Mouse (Mus musculus): ENCODE data around the gene Eaf2.

Eaf2 gene

DNA sequence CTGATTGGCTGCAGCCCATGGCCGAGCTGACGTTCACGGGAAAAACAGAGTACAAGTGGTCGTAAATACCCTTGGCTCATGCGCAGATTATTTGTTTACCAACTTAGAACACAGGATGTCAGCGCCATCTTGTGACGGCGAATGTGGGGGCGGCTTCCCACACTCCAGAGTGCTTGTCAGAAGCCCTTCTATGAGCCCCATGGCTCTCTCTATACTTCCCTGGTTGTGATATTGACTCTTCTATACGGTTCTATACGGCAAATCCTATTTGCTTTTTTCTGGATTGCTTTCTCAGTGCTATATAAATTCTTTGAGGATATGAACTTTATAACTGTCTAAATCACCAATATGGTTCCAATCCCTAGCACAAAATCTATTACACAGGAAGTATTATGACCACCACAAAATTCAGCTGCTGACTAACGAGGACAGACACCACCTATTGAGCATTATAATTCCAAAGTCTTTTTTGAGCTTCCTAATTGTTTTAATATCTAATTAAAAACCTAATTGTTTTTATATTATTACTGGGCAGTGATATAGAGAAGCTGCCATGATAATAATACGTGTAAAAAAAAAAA lies 104.5 kb downstream of the Eaf2 start:
- no peak for DNase-seq (ENCODE audit: low read depth)

DNA sequence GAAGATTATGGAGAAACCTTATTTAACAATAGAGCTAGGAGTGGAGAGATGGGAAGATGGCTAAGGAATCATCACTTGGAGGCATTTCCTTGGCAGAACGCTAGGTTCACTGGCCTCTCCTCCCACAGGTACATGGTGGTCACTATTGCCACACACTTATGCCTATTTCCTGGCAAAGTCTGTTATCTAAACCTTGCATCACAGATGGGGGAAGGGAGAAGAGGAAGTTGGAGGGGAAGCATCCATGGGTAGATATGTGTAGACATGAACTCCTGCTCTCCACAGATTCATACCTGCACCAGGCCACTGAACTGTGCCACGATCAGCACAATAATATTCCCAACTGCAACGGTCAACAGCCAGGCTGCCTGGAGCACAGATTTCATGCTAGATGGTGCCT lies 122.8 kb downstream of the Eaf2 start:
- no peak for DNase-seq (ENCODE audit: low read depth)

DNA sequence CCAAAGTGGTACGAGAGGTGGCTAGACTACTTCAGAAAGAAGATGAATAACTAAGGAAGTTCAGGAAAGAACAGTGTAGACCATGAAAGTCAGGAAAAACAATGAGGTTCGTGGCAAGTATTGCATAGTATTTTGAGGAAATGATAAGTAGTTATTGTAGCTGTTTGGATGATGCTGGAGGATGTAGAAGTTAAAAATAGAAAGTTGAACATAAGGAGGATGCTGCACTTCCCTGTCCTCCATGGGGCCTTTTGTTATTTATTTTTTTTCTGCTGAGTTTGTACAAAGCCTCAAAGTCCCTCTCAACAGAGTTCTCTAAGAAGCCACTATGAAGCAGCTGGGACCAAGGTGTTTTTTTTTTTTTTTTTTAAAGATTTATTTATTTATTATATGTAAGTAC lies 127.0 kb downstream of the Eaf2 start:
- no peak for DNase-seq (ENCODE audit: low read depth)

DNA sequence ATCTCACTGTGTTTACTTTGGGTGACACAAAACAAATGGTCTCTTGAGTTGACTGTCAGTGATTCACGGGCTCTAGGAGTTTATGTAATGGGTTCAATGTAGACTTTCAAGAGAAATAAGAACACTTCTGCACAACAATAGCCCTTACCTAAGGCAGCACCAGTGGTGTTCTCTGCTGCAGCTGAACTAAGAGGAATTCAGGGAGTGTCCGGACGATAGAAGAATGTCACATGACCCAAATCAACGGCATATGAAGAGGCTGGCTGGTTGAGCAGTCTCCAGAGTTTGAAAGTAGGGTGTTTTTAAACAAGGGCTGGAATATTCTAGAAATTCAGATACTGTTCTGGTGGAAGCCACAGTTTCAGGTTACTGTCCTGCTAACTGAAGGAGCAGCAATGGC lies 127.7 kb downstream of the Eaf2 start:
- DNase-seq (ENCODE audit: low read depth) = no peak

DNA sequence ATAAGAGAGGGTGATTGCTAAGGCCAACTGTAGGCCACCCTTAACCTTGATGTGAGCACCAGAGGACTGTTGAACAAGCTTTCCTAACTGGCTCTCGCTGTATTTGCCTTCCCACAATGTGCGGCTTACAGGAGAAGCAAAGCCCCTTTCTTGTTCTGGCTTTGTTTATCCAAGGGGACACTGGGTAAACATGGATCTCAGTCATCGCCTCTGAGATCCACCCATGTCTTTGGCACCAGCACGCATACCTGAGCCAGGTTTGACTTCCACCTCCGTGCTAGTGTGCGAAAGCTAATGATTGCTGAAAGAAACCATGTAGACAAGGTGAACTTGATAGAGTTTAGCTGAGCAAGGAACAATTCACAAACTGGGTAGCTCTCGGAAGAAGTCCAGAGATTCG lies 131.2 kb downstream of the Eaf2 start:
- DNase-seq (ENCODE audit: low read depth) = no peak

Data from fibroblast of lung, adult 2 months (primary cell).